Mouse (Mus musculus) C2C12 (cell line): Measurements from ENCODE around the gene Olfr67. TPM values are rescaled to one million over a fixed set of nuclear protein-coding genes. Genes with fewer than 3 reads are reported as not detected.
"Not testable (repeated sequence)": the region's sequence is repeated elsewhere in the genome, so short reads cannot be mapped to it uniquely, and the experiment has no call there.

Experiments
- H3K27me3 ChIP-seq: one replicate; pipeline ENCODE4 v1.6.1; 2011; ENCODE audit not compliant: control insufficient read depth, insufficient read depth, insufficient read length
- H3K36me3 ChIP-seq: one replicate; pipeline ENCODE4 v1.6.1; 2011; ENCODE audit not compliant: control insufficient read depth, insufficient read depth
- H3K4me3 ChIP-seq: one replicate; pipeline ENCODE4 v1.5.1; 2011; ENCODE audit warnings: mild to moderate bottlenecking, control low read depth; ENCODE audit not compliant: poor library complexity, insufficient read depth, severe bottlenecking
- H3K79me2 ChIP-seq: one replicate; pipeline ENCODE4 v1.6.1; 2011; ENCODE audit not compliant: control insufficient read depth, insufficient read depth
- H3K79me3 ChIP-seq: one replicate; pipeline ENCODE4 v1.6.1; 2011; ENCODE audit warnings: low read depth, control low read depth
- H3ac ChIP-seq: one replicate; pipeline ENCODE3; 2011; ENCODE audit warnings: low read depth; ENCODE audit not compliant: control insufficient read depth, insufficient read length
- CEBPB ChIP-seq: IDR thresholded peaks from one replicate; pipeline ENCODE4 v1.6.1; 2011; ENCODE audit warnings: low read depth, mild to moderate bottlenecking, control low read depth, moderate library complexity
- CTCF ChIP-seq: IDR thresholded peaks from one replicate; pipeline ENCODE4 v1.5.1; 2011; ENCODE audit not compliant: control insufficient read depth, insufficient read depth, insufficient read length
- FOSL1 ChIP-seq: IDR thresholded peaks from one replicate; pipeline ENCODE4 v1.8.0; 2011; ENCODE audit warnings: mild to moderate bottlenecking, low read length; ENCODE audit not compliant: poor library complexity, insufficient read depth, severe bottlenecking
- MAX ChIP-seq: IDR thresholded peaks from one replicate; pipeline ENCODE4 v1.6.1; 2011; ENCODE audit warnings: mild to moderate bottlenecking, control low read depth
- MYOD1 ChIP-seq: IDR thresholded peaks from one replicate; pipeline ENCODE4 v1.6.1; 2011; ENCODE audit warnings: low read depth; ENCODE audit not compliant: control insufficient read depth, insufficient read length
- MYOG ChIP-seq: IDR thresholded peaks from one replicate; pipeline ENCODE4 v1.6.1; 2011; ENCODE audit not compliant: control insufficient read depth, insufficient read length; ENCODE audit errors: extremely low read depth
- USF1 ChIP-seq: IDR thresholded peaks from one replicate; pipeline ENCODE4 v1.6.1; 2011; ENCODE audit warnings: low read depth, mild to moderate bottlenecking, control low read depth, moderate library complexity
- long read RNA-seq, 2 experiments: library from polyadenylated mRNA; unstranded; transcript quantifications; one replicate each; pipeline ENCODE4 v2.0.0; 2019 to 2020
- polyA plus RNA-seq: library from polyadenylated mRNA; unstranded; fragments of >200 nt; fragmentation: generic; extraction: Trizol; gene quantifications from one replicate; pipeline ENCODE4 v1.2.1, GENCODE M21; 2012; ENCODE audit warnings: missing spikeins

The Olfr67 gene
- not detected for polyA plus RNA-seq
- long read RNA-seq, experiment 1 = 0 reads
- long read RNA-seq, experiment 2 = 0 reads

DNA sequence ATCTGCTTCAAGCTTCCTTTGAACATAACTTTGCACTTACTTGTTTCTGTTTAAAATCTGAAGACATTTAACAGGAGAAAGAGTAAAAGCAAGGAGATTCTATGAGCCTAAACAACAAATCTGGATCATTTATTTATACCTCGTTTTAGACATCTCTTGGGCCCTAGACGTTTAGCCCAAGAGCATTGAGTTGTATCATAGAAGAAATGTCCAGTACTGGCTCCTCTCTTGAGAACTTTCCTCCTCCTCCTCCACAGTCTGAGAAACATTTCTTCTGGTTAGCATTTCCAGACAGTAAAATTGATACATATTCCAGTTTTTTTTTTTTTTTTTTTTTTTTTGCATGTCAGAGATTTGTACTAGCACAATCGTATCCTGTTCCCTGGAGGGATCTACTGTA is at the start of gene Olfr67:
Gene Olfr67, minus strand, starts transcription at position 101 of the 400 bp plus-strand sequence.
- H3K79me2 ChIP-seq = no peaks in the 10 kb centered on the region
- no peak for TF ChIP-seq MYOD1
- no peak for TF ChIP-seq FOSL1
- no peak for TF ChIP-seq CEBPB
- no peak for TF ChIP-seq MAX
- TF ChIP-seq USF1 = no peak
- no peak for TF ChIP-seq MYOG
- no peak for TF ChIP-seq CTCF
- no peak within 1 kb of the TSS for H3K4me3 ChIP-seq
- no peak within 1 kb of the TSS for H3ac ChIP-seq
- no peaks in the 10 kb centered on the region for H3K36me3 ChIP-seq
- no peaks in the 10 kb centered on the region for H3K79me3 ChIP-seq
- no peaks in the 10 kb centered on the region for H3K27me3 ChIP-seq

- H3ac ChIP-seq = no peak within 1 kb of the TSS
- H3K27me3 ChIP-seq = no peaks in the 10 kb centered on the region
- no peaks in the 10 kb centered on the region for H3K36me3 ChIP-seq
- H3K79me2 ChIP-seq = no peaks in the 10 kb centered on the region
- H3K4me3 ChIP-seq = no peak within 1 kb of the TSS
- no peak for TF ChIP-seq FOSL1
- no peak for TF ChIP-seq MAX
- no peak for TF ChIP-seq MYOG
- TF ChIP-seq CEBPB = no peak
- no peak for TF ChIP-seq CTCF
- TF ChIP-seq MYOD1 = no peak
- no peak for TF ChIP-seq USF1
- H3K79me3 ChIP-seq = no peaks in the 10 kb centered on the region
Observed at GRCm38 (mm10) chr7:103840268-103840667, 48.6 kb upstream of the Olfr67 start, which contains the start of gene Hbb-bh2. TSS of gene Hbb-bh2 (minus strand) at chr7:103840520.

- Histone ChIP-seq H3ac (no peak within 1 kb of the TSS), H3K4me3 (no peak within 1 kb of the TSS)
- no peak for TF ChIP-seq MAX
- TF ChIP-seq MYOD1 = no peak
- TF ChIP-seq CEBPB = no peak
- TF ChIP-seq USF1 = no peak
- no peak for TF ChIP-seq FOSL1
- TF ChIP-seq MYOG = no peak
- no peak for TF ChIP-seq CTCF
Observed at GRCm38 (mm10) chr7:103827808-103828207, 36.2 kb upstream of the Olfr67 start, which contains the start of gene Hbb-bs. TSS of gene Hbb-bs (minus strand) at chr7:103828096.

DNA sequence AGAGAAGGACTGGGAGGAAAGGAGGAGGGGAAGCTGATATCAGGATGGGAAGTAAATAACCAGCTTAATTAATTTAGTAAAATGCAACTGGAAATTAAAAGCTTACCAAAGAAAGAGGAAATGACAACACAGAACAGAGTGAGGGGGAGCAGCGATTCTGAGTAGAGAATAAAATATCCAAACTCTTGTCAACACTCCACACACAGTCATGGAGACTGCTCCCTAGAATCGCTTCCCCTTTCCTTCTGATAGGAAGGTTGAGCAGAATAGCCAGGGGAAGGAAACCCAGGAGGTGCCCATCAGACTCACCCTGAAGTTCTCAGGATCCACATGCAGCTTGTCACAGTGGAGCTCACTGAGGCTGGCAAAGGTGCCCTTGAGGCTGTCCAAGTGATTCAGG is 35.5 kb upstream of the Olfr67 start:
- not testable (repeated sequence) for H3K27me3 ChIP-seq, H3K4me3 ChIP-seq, H3ac ChIP-seq, H3K79me2 ChIP-seq, H3K36me3 ChIP-seq, H3K79me3 ChIP-seq

More at GRCm38 (mm10) chr7:103827808-103828207, 36.2 kb upstream of the Olfr67 start, which contains the start of gene Hbb-bs:
- no peaks in the 10 kb centered on the region for H3K27me3 ChIP-seq
- H3K79me2 ChIP-seq = no peaks in the 10 kb centered on the region
- H3K36me3 ChIP-seq = no peaks in the 10 kb centered on the region
- H3K79me3 ChIP-seq = no peaks in the 10 kb centered on the region

DNA sequence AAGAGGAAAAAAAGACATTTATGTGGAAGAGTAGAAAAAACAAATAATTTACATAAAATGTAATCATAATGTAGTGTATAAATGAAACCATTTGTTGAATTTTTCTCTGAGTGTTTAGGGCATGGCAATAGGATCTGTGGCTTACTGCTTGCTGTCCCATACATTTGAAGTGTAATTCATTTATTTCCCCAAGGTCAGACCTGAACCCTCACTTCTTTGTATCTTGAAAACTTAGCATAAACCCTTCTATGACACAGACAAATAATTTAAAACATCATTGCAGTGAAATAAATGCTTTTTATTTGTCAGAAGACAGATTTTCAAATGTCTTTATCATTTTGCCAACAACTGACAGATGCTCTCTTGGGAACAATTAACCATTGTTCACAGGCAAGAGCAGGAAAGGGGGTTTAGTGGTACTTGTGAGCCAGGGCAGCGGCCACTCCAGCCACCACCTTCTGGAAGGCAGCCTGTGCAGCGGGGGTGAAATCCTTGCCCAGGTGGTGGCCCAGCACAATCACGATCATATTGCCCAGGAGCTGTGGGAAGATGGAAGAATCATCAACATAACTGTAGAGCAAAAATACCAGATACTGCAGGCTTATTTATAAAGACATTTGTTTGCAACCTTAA is 34.8 kb upstream of the Olfr67 start:
- Histone ChIP-seq H3K79me3 (no peaks in the 10 kb centered on the region), H3ac (no peak overlapping the region), H3K4me3 (no peak overlapping the region), H3K36me3 (no peaks in the 10 kb centered on the region), H3K27me3 (no peaks in the 10 kb centered on the region), H3K79me2 (no peaks in the 10 kb centered on the region)
- TF ChIP-seq CEBPB (no peak), CTCF (no peak), FOSL1 (no peak), USF1 (no peak), MYOD1 (no peak), MYOG (no peak), MAX (no peak)

GRCm38 (mm10) chr7:103825536-103826254 is 34.1 kb upstream of the Olfr67 start:
- no peaks in the 10 kb centered on the region for H3K36me3 ChIP-seq
- no peaks in the 10 kb centered on the region for H3K27me3 ChIP-seq
- no peaks in the 10 kb centered on the region for H3K79me3 ChIP-seq
- H3ac ChIP-seq = no peak overlapping the region
- no peaks in the 10 kb centered on the region for H3K79me2 ChIP-seq
- no peak overlapping the region for H3K4me3 ChIP-seq
- TF ChIP-seq MYOD1 (no peak), CEBPB (no peak), MAX (no peak), MYOG (no peak), FOSL1 (no peak), USF1 (no peak), CTCF (no peak)
